Mouse (Mus musculus): ENCODE data around the gene Rnf38.
A peak's percentile ranks its signal among the peaks of the same experiment; 100 is the strongest.

Rnf38 gene

DNA sequence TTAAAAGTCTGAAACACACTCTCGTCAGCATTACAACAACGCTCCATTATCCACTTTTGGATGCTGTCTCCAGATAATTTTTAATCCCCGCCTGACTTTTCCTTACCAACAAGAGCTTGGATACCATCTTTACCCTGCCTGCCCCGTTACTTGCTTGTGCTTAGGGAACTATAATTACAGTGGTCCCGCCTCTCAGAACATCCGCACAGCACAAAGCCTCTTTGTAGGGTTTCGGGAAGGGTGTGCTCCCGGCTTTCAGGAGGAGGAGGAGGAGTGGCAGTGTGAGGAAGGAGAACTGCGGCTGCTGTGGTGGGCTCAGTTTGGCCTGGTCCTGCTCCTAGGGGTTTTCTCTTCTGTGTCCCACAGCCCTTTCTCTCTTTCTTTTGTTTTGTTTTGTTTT, 9.4 kb downstream of the Rnf38 start:
- DNase-seq (ENCODE audit: low spot score) = no peak

DNA sequence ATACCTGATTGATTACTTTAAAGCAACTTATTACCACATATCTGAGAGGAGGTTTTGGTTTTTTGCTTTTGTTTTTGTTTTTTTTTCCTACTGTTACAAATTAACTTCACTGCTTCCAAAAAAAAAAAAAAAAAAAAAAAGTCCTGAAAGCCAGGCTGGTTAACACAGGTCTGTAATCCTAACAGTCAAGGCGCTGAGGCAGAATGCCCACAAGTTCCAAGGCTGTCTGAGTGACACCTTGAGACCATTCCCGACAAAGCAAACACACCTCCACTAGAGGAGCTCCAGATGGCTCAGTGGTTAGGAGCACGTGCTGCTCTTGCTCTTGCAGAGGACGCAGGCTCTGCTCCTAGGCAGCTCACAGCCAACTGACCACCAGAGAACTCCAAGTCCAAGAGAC, 10.1 kb downstream of the Rnf38 start:
- no peak for DNase-seq (ENCODE audit: low spot score)

DNA sequence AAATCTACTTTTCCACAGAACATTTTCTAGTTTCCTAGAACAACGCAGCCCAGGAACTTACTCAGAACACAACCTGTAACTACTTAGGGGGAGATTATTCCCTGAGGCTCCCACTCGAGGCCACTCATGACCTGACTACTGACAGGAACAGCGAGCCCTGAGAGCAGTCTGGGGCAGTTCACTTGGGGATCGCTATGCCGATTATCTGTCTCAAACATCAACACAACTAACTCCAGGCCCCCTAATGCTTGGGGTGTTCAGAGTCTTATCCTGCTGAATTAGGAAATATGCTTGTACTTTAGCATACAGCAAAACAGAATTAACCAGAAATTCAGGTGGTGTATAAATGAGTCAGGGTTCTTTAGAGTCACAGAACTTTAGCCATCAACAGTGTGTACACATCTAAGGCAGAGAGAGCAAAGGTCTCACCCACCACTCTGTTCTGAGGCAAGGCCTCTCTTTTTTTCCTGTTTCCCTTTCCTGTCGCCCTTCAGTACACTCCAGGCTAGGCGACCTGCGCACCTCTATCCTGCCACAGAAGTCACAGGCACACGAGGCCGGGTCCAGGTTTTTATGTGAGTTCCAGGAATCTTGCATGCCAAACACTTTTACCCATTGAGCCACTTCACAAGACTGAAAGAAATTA, 16.7 kb downstream of the Rnf38 start:
- DNase-seq (ENCODE audit: low spot score) = no peak

DNA sequence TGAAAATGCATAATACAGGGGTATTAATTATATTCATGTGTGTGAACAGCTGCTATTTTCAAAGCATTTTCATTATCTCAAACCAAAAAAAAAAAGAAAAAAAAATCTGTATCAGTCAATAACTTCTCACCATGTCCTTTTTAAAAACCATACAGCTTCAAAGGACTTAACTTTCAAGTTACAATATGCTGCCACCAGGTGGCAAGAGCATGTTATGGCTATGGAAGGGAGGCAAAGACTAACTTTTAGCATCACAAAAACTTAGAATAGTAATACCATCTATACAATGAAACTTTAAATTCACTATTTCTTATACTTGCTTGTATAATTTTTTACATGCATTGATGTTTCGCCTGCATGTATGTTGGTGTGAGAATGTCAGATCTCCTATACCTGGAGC, 33.6 kb downstream of the Rnf38 start:
- DNase-seq (ENCODE audit: low spot score) = no peak

DNA sequence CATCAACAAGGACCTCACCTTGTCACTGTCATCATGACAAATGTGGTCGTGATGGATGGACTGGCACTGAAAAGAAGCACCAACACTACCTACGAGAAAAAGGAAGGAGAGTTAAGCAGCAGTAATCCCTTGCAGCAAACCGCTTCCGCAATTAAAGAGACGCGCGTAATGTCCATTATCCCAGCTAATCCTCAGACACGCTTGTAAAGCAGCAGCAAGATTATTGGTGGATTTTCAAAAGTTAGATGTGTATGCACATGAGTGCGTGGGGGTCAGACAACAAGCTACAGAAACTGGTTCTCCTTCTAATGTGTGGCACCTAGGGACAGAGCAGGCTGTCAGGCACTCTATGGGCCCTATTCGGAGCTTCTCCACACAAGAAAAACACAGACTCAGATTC, 46.2 kb downstream of the Rnf38 start:
- no peak for DNase-seq (ENCODE audit: low spot score)

DNA sequence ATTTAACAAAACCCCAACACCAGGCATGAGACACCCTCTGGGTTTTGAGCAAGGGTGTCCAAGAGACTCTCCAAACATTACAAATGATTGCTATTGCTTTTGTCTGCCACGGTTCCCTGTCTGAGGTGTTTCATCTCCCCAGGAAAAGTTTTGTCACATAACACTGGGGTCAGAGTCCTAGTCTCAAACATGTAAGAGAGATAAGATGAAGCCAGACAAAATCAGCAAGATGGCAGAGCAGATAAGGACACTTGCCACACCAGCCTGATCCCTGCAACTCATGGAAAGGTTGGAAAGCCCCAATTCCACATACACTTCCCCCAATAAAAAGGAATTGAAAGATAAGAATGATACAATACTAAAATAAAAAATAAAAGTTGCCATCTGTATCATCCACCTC, 49.7 kb downstream of the Rnf38 start:
- DNase-seq (ENCODE audit: low spot score) = no peak

DNA sequence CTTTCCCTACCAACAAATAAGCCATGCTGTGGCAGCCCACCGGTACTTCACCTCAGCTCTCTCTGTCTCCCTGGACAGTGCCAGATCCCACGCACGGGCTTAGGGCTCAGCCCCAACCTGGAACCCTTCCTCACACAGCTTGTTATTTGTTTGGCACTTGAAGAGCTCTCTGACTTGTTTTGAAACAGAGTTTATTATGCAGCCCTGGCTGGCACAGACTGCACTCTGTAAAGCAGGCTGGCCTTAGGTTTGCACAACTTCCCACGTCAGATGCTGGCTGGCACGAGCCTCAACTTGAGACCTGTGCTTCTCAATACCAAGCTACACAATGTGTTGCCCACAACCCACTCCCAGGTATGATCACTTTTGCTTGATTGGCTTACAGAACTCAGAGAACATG, 53.8 kb downstream of the Rnf38 start:
- no peak for DNase-seq (ENCODE audit: low spot score)

DNA sequence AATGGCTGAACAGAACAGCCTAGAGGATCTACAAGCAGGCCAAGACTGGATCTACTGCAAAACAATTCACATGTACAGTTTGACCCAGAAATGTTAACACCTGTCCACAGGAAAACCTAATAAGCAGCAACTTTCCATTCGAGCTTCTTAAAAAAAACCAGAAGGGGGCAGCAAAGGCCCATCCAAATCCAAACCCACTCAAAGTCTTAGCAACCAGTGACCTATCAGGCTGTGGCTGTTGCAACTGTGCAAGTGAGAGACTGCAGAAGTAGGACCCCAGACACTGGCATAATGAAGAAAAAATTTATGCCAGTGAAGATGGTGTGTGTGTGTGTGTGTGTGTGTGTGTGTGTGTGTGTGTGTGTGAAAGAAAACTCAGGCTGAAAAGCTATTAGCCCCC, 60.4 kb downstream of the Rnf38 start:
- DNase-seq (ENCODE audit: low spot score) = no peak

DNA sequence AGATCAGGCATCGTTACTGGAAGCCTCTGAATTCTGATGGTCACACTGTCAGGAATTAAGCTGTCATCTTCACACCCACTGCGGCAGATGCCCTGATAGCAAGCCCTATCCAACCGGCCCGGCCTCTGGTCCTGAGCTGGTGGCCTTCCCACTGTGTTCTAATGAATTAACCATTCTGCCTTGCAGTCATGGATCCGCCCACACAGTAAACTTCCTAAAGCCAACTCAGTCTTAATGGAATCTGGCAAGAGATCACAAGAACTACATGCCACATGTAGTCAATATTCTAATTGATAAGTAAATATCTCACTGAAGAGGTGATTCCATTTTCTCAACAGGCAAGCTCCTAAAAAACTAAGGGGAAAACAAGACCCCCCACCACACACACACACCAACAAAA, 60.9 kb downstream of the Rnf38 start:
- no peak for DNase-seq (ENCODE audit: low spot score)

DNA sequence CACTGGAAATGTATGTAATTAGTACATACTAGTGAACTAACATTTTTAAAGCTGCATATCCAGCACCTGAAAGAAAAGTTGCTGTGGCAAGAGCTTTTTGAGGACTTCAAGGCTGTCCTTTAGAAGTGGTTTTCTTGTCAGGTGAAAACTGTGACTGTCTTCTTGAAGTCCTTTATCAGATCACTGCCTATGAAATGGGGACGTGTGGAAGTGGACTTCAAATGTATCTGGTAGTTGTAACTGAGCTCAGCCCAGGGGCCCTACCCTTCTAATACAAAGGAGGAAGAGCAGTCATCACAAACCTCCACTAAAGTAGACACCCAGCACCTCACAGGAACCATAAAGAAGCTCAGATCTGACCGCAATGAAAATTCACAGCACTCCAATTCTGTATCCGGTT, 63.7 kb downstream of the Rnf38 start:
- no peak for DNase-seq (ENCODE audit: low spot score)

DNA sequence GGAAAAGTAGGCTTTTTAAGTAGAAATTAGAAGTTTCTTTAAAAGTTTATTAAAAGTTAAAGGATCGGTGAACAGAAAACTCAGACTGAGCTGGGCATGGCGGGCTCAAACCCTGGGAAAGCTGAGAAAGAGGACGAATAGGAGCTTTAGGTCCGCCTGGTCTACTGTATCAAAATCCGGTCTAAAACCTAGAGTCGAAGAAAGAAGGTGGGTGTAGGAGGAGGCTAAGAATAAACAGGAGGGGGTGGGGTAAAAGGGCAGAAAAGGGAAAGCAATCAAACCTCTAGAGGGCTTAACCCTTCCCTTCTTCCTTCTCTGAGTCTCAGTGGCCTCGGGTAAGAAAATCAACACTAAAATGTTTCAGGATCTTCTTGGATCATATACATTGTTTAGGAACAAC, 64.8 kb downstream of the Rnf38 start:
- DNase-seq (ENCODE audit: low spot score) = no peak

DNA sequence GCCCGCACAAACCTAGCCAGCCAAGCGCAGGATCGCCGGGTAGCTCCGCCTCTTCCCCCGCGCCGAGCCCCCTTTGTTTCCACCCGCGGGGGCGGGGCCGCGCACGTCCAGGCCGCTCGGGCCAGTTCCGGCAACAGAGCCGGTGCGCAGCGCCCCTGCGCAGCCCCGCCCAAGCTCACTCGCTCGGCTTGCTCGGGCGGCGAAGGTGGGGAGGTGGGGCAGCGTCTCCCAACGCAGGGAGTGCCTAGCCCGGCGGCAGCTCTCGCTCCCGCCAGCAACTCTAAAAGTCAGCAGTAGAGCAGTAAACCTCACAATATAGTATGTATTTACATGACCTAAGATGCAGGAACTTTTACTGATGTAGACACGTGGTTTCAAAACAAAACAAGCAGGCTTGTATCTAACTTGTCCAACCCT, 65.3 kb downstream of the Rnf38 start:
- DNase-seq (ENCODE audit: low spot score) = peak; percentile 82

DNA sequence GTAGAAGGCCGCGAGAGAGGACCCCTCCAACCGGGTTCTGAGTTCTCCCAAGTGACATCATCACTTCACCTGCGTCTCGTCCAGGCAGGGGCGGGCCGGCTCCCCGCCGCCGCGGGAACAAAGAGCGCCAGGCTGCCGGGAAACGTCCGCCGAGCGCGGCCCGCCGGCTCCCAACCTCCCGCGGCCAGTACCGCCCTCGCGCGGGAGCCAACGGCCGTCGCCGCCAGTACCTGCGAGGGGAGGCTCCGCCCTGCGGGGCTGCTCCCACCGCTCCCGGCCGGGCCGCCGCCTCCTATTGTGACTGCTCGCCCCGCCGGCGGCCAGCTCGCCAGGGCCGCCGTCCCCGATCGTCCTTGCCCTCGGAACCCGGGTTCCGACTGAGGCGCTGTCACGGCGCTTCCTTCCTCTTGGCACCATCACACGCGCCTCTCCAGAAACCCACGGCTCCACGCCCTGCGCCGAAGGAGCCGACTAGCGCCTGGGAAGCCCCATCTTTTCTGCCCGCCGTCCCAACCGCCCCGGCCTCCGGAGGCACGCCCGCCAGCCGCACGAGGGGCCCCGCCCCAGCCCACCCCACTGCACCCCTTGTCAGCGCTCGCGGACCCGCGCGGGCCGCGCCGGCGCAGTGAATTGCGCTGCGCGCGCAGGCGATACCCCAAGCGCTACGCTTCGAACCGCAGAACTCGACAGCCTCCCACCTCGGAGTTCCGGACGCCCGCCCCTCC, 66.0 kb downstream of the Rnf38 start:
- DNase-seq (ENCODE audit: low spot score) = peak; percentile 67

DNA sequence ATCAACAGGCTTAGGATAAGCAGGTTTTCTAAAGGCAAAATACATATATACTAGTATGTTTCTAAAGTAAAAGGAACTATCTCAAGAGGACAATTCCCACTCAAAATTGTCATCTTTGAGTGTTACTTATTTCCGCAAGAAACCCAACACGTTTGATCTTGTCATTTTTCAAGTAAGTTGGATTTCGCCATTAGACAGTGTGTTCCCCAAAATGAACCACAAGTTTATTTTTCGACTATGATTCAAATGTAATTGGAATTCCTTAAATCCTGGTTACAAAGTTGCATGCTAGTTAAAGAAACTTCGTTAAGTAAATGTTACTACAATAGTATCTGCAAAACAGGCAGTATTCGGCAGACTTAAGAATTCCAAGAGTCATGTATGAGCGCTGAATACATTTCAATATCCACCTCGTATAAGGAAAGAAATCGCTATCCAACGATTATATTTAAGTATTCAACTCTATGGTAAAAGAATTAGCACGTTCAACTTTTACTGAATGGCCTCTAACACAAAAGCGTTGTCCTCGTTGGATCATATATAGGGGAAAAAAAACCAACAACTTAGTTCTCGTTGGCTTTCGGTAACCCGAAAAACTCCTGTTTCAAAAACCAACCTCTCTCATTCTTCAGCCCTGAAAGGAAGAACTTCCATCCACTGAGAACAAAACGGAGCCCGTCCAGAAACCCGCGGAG, 66.7 kb downstream of the Rnf38 start:
- no peak for DNase-seq (ENCODE audit: low spot score)

DNA sequence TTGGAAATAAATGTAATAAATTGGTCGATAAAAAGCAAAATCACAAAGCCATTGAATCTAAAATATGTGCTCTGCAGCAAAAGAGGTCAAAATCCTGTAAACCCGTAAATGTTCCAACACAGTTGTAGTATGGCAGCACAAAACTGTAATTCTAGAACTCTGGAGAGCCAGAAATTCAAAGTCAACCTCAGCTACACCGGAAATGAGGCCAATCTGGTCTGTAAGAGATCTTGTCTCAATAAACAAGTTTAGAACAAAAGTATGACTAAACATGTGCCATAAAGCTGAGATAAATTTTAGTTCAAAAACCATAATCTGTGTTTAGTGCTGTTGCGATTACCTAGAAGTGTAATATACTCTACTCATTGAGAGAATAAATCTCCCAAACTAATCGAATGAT, 69.0 kb downstream of the Rnf38 start:
- no peak for DNase-seq (ENCODE audit: low spot score)

DNA sequence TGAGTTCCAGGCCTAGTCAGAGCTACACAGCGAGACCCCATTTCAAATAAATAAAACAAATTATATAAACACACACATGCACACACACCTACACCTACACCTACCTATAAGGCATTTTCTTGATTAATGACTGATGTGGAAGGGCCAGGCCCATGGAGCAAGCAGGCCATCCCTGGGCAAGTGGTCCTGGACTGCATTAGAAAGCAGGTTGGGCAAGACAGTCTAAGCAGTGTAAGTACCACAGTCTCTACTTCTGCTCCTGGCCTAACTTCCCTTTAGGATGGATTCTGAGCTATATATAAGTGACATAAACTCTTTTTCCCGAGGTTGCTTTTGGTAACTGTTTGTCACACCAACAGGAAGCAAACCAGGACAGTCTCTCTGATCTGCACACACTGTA, 70.6 kb downstream of the Rnf38 start:
- DNase-seq (ENCODE audit: low spot score) = no peak

DNA sequence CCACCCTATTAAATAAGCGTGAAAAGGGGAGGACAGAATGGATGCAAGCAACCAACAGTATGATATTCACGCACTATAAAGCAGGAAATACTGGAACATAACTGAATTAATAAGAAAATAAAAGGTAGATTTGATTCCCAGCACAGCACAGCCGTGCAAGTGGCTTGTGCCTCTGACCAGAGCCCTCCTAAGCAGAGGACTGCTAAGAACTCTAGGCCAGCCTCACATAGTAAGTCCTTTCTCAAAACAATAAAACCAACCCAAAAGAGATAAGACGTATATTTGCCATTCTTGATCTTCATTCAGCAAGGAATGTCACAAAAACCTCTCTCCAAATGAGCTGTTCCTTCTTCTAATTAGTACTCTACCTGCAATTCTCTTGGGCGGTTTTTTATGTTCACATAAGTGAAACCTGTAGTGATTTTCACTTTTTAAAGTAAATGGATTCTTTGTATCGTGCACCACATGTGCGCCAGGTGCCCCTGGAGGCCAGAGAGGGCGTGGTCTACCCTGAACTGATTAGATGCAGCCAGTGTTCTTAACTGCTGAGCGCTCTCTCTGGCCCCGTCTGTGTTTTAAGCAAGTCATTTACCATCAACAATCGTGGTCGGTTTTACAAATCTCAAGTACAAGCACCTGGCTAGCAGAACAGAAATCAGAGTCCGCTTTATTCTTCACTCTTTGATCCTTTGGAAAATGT, 72.4 kb downstream of the Rnf38 start:
- no peak for DNase-seq (ENCODE audit: low spot score)

DNA sequence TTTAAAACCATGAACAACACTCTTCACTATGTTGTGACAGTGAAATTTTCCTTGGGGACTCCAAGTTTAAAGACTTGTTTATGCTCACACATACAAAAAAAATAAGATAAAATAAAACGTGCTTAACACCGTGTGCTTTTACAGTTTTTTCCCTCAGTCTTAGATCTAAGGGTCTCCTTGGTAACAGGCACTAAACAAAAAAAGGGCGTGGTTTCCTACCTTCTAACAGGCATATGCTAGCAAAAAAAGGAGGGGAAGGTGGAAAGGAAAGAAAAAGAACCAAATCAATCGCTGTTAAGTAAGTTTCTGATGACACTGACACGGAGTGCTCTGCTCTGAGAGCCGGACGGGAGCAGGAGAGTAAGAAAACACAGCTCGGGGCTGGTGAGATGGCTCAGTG, 73.8 kb downstream of the Rnf38 start:
- DNase-seq (ENCODE audit: low spot score) = no peak

DNA sequence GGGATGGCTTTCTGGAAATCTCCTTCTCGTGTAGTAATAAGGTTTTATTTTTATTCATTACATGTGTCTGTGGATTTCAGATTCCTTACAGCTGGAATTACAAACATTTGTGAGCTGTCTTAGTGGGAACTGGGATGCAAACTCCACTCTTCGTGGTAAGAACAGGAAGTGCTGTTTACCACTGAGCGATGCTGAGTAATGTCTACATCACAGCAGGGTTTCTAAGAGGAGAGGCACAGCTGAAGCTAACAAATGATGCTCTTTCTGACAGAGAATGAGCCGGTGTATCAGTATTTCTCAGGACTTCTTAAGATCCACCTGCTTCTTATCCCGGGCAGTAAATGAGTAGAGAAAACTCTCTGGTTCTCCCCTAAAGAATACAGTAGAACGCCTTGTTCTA, 77.1 kb downstream of the Rnf38 start:
- no peak for DNase-seq (ENCODE audit: low spot score)

DNA sequence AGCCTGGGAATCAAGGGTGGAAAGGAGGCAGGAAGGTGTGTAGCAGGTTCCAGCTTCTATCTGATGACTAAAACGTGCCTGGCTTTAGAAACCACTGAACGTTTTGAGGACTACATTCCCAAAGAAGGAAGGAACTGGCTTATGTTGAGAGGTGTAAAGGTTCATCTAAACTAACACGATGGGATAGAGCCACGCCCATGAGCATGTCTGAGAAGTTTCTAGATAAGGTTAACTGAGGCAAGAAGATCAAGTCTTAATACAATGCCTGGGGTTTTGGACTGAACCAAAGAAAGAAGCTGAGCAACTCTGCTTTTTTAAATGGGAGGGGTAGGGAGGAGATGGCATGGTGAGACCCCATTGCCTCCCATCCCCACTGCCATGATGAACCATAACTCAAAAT, 78.7 kb downstream of the Rnf38 start:
- DNase-seq (ENCODE audit: low spot score) = no peak

DNA sequence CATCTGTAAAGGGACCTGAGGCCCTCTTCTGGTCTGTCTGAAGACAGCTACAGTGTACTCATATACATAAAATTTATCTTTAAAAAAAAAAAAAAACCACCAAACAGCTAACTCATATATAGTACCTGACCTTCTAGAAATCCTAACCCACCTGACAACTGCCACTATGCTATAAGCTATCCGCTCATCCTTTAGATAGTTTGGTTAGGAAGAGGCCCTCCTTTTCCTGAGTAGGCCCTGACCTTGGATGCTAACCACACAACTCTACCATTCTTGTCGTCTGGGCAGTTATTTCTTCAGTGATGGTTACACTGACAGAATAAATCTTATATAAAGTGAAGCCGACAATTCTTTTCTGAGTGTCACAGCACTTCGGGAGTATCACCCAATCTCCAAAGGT, 80.7 kb downstream of the Rnf38 start:
- DNase-seq (ENCODE audit: low spot score) = no peak

DNA sequence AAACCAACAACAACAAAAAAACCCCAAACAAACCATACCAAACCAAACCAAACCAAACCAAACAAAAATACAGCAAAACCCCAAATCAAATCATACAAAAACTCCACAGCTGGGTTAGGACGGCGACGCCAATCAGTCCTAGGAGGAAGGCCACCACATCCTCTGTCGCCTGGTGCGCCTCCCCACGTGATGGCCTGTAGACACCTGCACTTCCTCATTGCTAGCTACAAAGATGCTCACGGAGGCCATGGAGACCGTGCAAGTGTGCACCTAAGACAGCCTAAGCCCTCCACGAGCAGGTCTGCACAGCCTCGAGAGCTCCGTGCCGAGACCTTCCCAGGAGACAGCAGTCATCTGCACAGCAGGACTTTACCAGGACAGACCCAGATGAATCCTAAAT, 106.8 kb downstream of the Rnf38 start:
- no peak for DNase-seq (ENCODE audit: low spot score)
